Mouse (Mus musculus): ENCODE data around the gene Pld1.

Pld1 gene

GRCm38 (mm10) chr3:28047599-28047998, 109.1 kb downstream of the Pld1 start:
- DNase-seq (ENCODE audit: inconsistent ontology term), result no peak

- no peak for DNase-seq (ENCODE audit: inconsistent ontology term)
Measured at GRCm38 (mm10) chr3:28049526-28049925, 111.0 kb downstream of the Pld1 start.

DNA sequence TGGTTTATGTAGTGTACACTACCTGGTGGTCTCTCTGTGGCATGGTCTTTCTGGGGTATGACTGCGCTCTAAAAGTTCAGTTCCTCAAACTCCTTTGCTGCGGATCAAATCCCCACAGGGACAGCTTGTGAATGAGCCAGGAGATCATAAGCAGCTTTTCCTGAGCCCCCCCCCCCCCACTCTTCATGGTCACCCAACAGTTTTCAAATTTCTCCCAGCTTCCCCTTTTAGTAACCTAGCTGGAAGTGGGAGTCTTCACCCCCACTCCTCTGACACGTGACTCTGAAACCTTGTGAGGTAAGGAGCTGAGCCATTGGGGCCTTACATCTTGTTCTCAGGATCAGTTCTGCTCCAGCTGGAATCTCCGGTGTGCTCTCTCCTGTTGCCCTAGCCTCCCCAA, 114.6 kb downstream of the Pld1 start:
- no peak for DNase-seq (ENCODE audit: inconsistent ontology term)

DNA sequence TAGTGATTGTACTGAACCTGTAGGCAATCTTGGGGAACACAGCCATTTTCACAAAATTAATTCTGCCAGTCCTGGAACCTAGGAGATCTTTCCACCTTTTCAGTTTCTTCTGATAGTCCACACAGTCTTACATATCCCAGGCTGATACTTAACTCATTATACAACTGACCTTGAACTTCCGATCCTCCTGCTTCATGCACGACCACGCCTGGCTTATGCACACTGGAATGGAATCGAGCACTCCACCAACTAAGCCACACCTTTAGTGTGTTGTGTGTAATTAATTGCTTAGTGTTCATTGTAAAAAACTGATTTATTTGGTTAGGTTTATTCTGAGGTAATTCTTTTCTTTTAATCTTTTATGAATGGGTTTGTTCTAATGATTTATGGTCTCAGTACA, 122.2 kb downstream of the Pld1 start:
- no peak for DNase-seq (ENCODE audit: inconsistent ontology term)

DNA sequence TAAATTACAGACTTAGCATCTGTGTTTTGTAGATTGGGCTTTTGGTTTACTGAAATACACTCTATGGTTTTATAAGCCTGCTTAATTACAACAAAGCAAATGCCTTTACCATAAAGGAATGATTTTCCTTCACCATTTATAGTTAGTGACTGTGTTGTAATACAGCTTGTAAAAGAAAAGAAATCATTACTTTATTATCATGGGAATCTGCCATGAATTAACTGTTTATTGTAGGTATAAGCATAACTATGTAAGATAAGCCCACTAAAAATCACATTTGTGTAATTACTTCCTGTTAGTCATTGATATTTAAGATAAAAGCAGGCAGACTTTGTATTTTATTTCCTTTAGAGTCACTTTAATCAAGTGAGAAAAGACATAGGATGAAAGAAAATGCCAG, 122.7 kb downstream of the Pld1 start:
- DNase-seq (ENCODE audit: inconsistent ontology term), result no peak

GRCm38 (mm10) chr3:28079211-28079610, 140.7 kb downstream of the Pld1 start:
- no peak for DNase-seq (ENCODE audit: inconsistent ontology term)

- no peak for DNase-seq (ENCODE audit: inconsistent ontology term)
Measured at GRCm38 (mm10) chr3:28080116-28080515, 141.6 kb downstream of the Pld1 start.

- no peak for DNase-seq (ENCODE audit: inconsistent ontology term)
Measured at GRCm38 (mm10) chr3:28081012-28081411, 142.5 kb downstream of the Pld1 start.

- no peak for DNase-seq (ENCODE audit: inconsistent ontology term)
Measured at GRCm38 (mm10) chr3:28083218-28083617, 144.7 kb downstream of the Pld1 start.

DNA sequence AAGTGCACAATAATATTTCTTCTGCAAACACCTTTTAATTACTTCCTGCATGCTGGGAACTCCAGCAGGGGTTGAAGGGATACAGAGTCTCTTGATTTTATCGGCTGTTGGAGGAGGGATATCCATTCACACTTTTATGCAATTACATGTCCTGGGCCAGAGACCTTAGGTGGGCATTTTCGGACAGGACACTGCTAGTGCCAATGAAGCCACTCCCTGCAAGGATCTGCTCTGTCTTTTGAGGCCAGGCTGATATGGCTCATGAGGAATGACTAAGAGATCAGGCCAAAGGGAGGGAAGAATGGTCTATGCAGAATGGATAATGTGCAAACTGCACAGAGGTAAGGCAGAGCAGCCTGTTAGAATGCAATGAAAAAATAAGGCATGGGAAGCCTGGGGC, 145.8 kb downstream of the Pld1 start:
- DNase-seq (ENCODE audit: inconsistent ontology term), result no peak

- peak; percentile 8 for DNase-seq (ENCODE audit: inconsistent ontology term)
Measured at GRCm38 (mm10) chr3:28091296-28091695, 152.8 kb downstream of the Pld1 start.

DNA sequence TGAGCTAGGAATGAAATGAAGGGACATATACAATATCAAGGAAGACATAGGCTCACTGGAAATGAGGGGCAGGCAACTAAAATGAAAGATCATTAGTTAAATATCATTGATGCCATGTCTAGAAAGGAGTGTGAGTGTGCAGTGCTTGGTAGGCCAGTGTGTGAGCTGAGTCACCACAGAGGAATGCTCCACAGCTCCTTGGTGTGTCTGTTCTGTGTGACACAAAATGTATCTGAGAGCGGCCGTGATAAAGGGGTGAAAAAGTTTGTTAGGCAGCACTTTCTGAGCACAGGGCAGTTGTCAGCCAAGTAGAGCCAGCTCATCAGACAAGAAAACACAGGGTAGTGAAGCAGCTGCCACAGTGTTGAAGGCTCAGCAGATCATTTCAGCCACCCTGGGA, 153.2 kb downstream of the Pld1 start:
- DNase-seq (ENCODE audit: inconsistent ontology term), result peak; percentile 60

- no peak for DNase-seq (ENCODE audit: inconsistent ontology term)
Measured at GRCm38 (mm10) chr3:28093684-28094302, 155.3 kb downstream of the Pld1 start.

- DNase-seq (ENCODE audit: inconsistent ontology term), result no peak
Measured at GRCm38 (mm10) chr3:28095451-28095850, 157.0 kb downstream of the Pld1 start.

DNA sequence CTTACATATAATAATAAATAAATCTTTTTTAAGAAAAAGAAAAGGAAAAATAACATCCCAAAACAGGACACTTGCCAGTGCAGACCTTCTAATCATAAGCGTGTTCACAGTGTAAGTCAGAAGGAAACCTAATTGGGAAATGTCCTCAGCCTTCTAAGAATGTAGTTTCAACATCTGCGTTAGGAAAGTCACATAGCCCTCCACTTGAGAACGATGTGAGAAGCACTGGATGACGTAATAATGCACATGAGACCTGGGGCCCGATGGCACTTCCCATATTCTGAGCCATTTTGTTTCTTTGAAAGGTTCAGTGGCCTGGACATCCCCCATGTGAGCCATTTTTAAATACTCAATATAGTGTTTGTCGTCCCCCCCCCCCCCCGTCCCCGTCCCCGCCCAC, 160.7 kb downstream of the Pld1 start:
- no peak for DNase-seq (ENCODE audit: inconsistent ontology term)

DNA sequence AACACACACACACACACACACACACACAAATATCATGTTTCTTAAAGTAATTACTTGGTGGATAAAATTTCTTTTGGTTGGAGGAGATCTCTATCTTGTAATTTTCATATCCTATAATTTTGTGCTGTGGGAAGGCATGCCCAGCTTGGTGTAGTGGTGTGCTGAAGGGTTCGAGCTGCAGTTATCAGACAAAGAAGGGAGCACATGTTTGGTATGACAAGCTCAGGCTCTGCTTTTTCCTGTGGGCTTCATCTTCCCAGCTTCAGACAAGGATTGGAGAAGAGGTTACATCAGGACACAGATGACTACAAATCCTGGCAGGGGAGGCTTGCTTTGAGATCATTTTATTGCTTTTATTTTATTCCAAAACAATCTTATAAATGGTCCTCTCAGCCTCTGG, 166.5 kb downstream of the Pld1 start:
- no peak for DNase-seq (ENCODE audit: inconsistent ontology term)

- DNase-seq (ENCODE audit: inconsistent ontology term), result peak; percentile 26
Measured at GRCm38 (mm10) chr3:28107446-28108004, 169.0 kb downstream of the Pld1 start.

DNA sequence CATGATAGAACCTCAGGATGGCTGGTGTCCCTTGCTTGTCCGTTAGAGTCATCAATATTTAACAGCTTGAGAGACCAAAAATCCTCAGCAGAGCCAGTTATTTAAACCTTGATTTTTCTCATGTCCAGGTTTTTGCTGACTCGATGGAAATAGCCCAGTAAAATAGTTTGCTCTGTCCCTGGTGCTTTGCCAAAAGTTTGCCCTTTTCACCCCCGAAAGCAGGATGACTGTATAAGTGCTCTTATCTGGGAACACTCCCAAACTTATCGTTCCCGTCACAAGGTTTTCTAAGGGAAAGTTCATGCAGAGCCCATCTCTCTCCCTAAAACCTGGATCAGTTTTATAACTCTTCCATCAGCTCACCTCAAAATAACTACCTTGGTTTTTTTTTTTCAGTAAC, 173.0 kb downstream of the Pld1 start:
- DNase-seq (ENCODE audit: inconsistent ontology term), result no peak

DNA sequence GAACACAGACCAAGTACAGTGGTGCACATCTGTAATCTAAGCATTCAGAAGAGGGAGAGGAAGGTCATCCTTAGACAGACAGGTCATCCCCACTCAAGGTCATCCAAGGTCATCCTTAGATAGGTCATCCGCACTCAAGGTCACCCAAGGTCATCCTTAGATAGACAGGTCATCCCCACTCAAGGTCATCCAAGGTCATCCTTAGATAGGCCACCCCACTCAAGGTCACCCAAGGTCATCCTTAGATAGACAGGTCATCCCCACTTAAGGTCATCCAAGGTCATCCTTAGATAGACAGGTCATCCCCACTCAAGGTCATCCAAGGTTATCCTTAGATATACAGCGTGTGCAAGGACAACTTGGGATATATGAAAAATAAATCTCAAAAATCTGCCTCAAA, 175.4 kb downstream of the Pld1 start:
- DNase-seq (ENCODE audit: inconsistent ontology term), result no peak

- DNase-seq (ENCODE audit: inconsistent ontology term), result no peak
Measured at GRCm38 (mm10) chr3:28141716-28142115, 203.2 kb downstream of the Pld1 start.

- DNase-seq (ENCODE audit: inconsistent ontology term), result no peak
Measured at GRCm38 (mm10) chr3:28142121-28142520, 203.6 kb downstream of the Pld1 start.

DNA sequence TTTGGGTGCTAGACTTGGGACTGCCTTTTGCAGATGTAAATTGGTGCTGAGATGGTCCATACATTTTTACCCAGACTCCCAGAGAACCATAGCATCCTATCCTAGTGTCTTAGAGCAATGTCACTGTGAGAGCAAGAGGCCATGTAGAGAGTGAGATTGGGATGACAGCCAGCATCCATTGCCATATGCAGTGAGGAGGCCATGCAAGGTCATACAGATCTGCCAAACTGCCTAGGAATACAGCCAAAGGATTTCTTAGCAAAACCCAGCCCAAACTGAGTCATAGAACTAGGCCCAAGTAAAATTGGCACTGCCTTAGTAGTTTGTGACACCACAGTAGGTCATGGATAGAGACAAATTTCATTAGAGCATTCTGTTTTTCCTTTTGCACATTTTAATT, 206.2 kb downstream of the Pld1 start:
- peak; percentile 80 for DNase-seq (ENCODE audit: inconsistent ontology term)

GRCm38 (mm10) chr3:28145461-28145860, 207.0 kb downstream of the Pld1 start:
- no peak for DNase-seq (ENCODE audit: inconsistent ontology term)

- DNase-seq (ENCODE audit: inconsistent ontology term), result no peak
Measured at GRCm38 (mm10) chr3:28149656-28150256, 211.3 kb downstream of the Pld1 start.

Measured in Muller cell, postnatal 12 days (primary cell).